Mouse (Mus musculus) C2C12 (cell line): ENCODE measurements around the gene Zfp282. TPM values are rescaled to one million over a fixed set of nuclear protein-coding genes. Genes with fewer than 3 reads are reported as not detected.

ENCODE experiments used
- H3K27me3 ChIP-seq: one replicate; pipeline ENCODE4 v1.6.1; 2011; ENCODE audit not compliant: control insufficient read depth, insufficient read depth, insufficient read length
- H3K36me3 ChIP-seq: one replicate; pipeline ENCODE4 v1.6.1; 2011; ENCODE audit not compliant: control insufficient read depth, insufficient read depth
- H3K4me3 ChIP-seq: one replicate; pipeline ENCODE4 v1.5.1; 2011; ENCODE audit warnings: mild to moderate bottlenecking, control low read depth; ENCODE audit not compliant: poor library complexity, insufficient read depth, severe bottlenecking
- H3K79me2 ChIP-seq: one replicate; pipeline ENCODE4 v1.6.1; 2011; ENCODE audit not compliant: control insufficient read depth, insufficient read depth
- H3K79me3 ChIP-seq: one replicate; pipeline ENCODE4 v1.6.1; 2011; ENCODE audit warnings: low read depth, control low read depth
- H3ac ChIP-seq: one replicate; pipeline ENCODE3; 2011; ENCODE audit warnings: low read depth; ENCODE audit not compliant: control insufficient read depth, insufficient read length
- CEBPB ChIP-seq: IDR thresholded peaks from one replicate; pipeline ENCODE4 v1.6.1; 2011; ENCODE audit warnings: low read depth, mild to moderate bottlenecking, control low read depth, moderate library complexity
- CTCF ChIP-seq: IDR thresholded peaks from one replicate; pipeline ENCODE4 v1.5.1; 2011; ENCODE audit not compliant: control insufficient read depth, insufficient read depth, insufficient read length
- FOSL1 ChIP-seq: IDR thresholded peaks from one replicate; pipeline ENCODE4 v1.8.0; 2011; ENCODE audit warnings: mild to moderate bottlenecking, low read length; ENCODE audit not compliant: poor library complexity, insufficient read depth, severe bottlenecking
- MAX ChIP-seq: IDR thresholded peaks from one replicate; pipeline ENCODE4 v1.6.1; 2011; ENCODE audit warnings: mild to moderate bottlenecking, control low read depth
- MYOD1 ChIP-seq: IDR thresholded peaks from one replicate; pipeline ENCODE4 v1.6.1; 2011; ENCODE audit warnings: low read depth; ENCODE audit not compliant: control insufficient read depth, insufficient read length
- MYOG ChIP-seq: IDR thresholded peaks from one replicate; pipeline ENCODE4 v1.6.1; 2011; ENCODE audit not compliant: control insufficient read depth, insufficient read length; ENCODE audit errors: extremely low read depth
- USF1 ChIP-seq: IDR thresholded peaks from one replicate; pipeline ENCODE4 v1.6.1; 2011; ENCODE audit warnings: low read depth, mild to moderate bottlenecking, control low read depth, moderate library complexity
- polyA plus RNA-seq: library from polyadenylated mRNA; unstranded; fragments of >200 nt; fragmentation: generic; extraction: Trizol; gene quantifications from one replicate; pipeline ENCODE4 v1.2.1, GENCODE M21; 2012; ENCODE audit warnings: missing spikeins

Gene Zfp282
- polyA plus RNA-seq, 1 experiment = 7.8 TPM

DNA sequence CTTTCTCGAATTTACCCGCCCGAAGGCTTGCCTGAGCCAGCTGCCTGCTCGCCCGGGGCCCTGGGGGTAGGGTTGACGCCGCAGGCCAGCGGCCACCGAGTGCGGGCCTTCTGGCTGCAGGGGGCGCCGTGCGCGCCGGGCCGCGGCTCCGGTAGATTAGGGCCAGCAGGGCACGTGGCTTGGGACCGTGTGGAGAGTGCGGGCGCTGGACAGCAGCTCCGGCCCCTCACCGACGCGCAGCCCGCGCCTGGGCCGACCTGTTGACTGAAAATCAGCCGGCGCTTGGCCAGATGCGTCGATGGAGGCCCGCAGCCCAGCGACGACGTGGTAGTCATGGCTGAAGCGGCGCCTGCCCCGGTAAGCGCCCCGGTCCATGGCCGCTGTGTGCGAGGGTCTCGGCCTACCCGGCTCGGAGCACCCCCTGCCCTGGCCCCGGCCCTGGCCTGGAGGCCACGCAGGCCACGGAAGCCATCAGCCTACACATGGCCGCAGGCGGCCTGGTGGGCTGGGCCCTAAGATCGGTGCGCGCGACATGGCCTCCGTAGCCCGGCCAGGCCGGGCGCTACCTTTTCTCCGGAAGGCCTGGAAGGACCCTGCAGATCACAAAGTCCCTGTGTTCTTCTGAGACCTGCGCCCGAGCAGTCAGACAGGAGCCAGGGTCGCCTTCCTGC, 66.2 kb downstream of the Zfp282 start:
- Histone ChIP-seq H3K79me3 (no peaks in the 10 kb centered on the region), H3K36me3 (no peaks in the 10 kb centered on the region), H3K27me3 (no peaks in the 10 kb centered on the region), H3K4me3 (no peak overlapping the region), H3K79me2 (no peaks in the 10 kb centered on the region), H3ac (no peak overlapping the region)
- TF ChIP-seq FOSL1 = no peak
- no peak for TF ChIP-seq USF1
- TF ChIP-seq CTCF = no peak
- TF ChIP-seq MYOD1 = no peak
- no peak for TF ChIP-seq MAX
- no peak for TF ChIP-seq CEBPB
- TF ChIP-seq MYOG = no peak

GRCm38 (mm10) chr6:47943721-47944120, 66.7 kb downstream of the Zfp282 start:
- H3K79me3 ChIP-seq = no peaks in the 10 kb centered on the region

GRCm38 (mm10) chr6:47947388-47947787, 70.4 kb downstream of the Zfp282 start:
- no peaks in the 10 kb centered on the region for H3K36me3 ChIP-seq
- no peaks in the 10 kb centered on the region for H3K79me2 ChIP-seq
- no peaks in the 10 kb centered on the region for H3K27me3 ChIP-seq
- H3K4me3 ChIP-seq = no peak overlapping the region
- TF ChIP-seq USF1 (no peak), CEBPB (no peak), CTCF (no peak), MYOD1 (no peak), MYOG (no peak), MAX (no peak), FOSL1 (no peak)
- H3ac ChIP-seq = no peak overlapping the region
- H3K79me3 ChIP-seq = no peaks in the 10 kb centered on the region

More at GRCm38 (mm10) chr6:47943721-47944120, 66.7 kb downstream of the Zfp282 start:
- no peaks in the 10 kb centered on the region for H3K27me3 ChIP-seq
- H3K79me2 ChIP-seq = no peaks in the 10 kb centered on the region
- H3K36me3 ChIP-seq = no peaks in the 10 kb centered on the region
- H3K4me3 ChIP-seq = no peak overlapping the region
- TF ChIP-seq USF1 (no peak), MYOD1 (no peak), MAX (no peak), FOSL1 (no peak), CEBPB (no peak), MYOG (no peak), CTCF (no peak)
- no peak overlapping the region for H3ac ChIP-seq

DNA sequence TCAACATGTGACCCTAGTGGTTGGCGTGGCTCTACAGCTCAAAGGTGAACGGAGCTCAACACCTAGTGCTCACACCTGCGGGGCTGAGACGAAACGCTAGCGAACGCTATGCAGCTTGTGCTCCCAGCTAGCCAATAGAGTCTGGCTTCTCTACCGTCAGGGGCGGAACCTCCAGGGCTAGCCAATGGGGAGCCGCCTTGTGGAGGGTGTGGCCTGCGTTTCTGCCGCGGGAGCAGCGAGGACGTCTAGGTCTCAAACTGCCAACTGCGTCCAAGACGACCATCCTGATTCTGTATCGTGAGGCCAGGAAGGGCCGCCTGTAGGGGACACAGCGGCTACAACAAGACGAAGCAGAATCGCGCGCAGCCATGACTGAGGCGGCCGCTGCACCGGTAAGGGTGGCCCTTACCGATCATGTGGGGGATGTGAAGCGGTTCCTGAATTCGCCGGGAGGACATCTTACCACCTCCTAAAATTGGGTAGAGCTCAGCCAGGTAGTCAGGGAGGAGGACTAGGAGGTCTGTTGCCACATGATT, 76.3 kb downstream of the Zfp282 start, which contains the start of gene Zfp956:
Gene Zfp956 (plus strand): TSS at position 200 of the 536 bp plus-strand sequence.
- no peaks in the 10 kb centered on the region for H3K79me2 ChIP-seq
- H3K4me3 ChIP-seq = peak within 1 kb of the TSS; percentile 59
- no peaks in the 10 kb centered on the region for H3K79me3 ChIP-seq
- no peaks in the 10 kb centered on the region for H3K27me3 ChIP-seq
- peak within 1 kb of the TSS; percentile 66 for H3ac ChIP-seq
- peak; percentile 17 for TF ChIP-seq USF1
- TF ChIP-seq MAX = peak; percentile 19
- TF ChIP-seq MYOG = no peak
- H3K36me3 ChIP-seq = peaks cover 8% of the 10 kb centered on the region

DNA sequence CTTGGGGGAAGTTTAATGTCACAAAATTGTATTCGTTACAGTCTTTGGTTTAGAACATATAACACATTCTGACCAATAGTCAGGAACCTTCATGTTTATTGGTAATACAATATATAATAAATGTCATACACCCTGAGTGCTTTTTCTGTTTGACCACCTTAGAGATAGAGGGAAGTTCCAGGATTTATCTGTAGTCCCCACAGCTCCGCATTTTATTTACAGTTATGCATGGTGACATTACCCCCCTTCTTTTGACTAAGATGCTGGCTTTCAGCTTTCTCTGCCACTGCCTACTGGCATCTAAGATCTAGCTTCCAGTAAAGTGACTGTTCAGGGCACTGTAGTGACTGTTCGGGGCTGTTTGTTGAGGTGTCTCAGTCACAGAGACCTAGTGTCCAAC, 77.4 kb downstream of the Zfp282 start:
- Histone ChIP-seq H3K79me3 (no peaks in the 10 kb centered on the region), H3ac (no peak overlapping the region), H3K4me3 (no peak overlapping the region), H3K79me2 (no peaks in the 10 kb centered on the region), H3K36me3 (peaks cover 8% of the 10 kb centered on the region), H3K27me3 (no peaks in the 10 kb centered on the region)
- TF ChIP-seq MYOD1 (no peak), MAX (no peak), CEBPB (no peak), MYOG (no peak), USF1 (no peak), FOSL1 (no peak), CTCF (no peak)

DNA sequence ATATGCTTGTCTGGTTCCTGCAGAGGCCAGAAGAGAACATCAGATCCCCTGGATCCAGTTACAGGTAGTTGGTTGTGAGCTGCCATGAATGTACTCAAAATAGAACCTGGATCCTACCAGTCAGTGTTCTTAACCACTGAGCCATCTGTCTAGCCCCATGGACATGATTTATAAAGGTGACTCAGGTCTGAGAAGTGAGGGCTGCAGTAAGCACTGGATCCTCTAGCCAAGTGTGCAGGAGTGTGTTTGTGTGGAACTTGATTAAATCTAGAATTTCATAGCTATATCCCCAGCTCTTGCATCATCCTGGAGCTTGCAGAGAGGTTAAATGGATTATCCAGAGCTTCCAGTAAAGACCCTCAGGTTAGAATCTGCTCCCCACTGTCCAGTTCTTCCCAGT, 80.8 kb downstream of the Zfp282 start:
- TF ChIP-seq CTCF (no peak), MAX (no peak), USF1 (no peak), CEBPB (no peak)
- Histone ChIP-seq H3K4me3 (no peak overlapping the region), H3K36me3 (peaks cover 18% of the 10 kb centered on the region), H3K79me2 (no peaks in the 10 kb centered on the region), H3ac (no peak overlapping the region), H3K27me3 (no peaks in the 10 kb centered on the region), H3K79me3 (no peaks in the 10 kb centered on the region)

Other genes starting within 250 kb of the Zfp282 start
- gene Pdia4, start 63.8 kb upstream of the Zfp282 start, polyA plus RNA-seq = 78.9 TPM
- 0.39 TPM for gene Zfp786, start 46.3 kb upstream of the Zfp282 start, polyA plus RNA-seq
- 1.7 TPM for gene Zfp398, start 41.5 kb upstream of the Zfp282 start, polyA plus RNA-seq
- gene Zfp212, start 43.3 kb downstream of the Zfp282 start, polyA plus RNA-seq = 10.0 TPM
- gene Zfp956, start 76.2 kb downstream of the Zfp282 start, polyA plus RNA-seq = 1.9 TPM
- 18.4 TPM for gene Zfp777, start 171.7 kb downstream of the Zfp282 start, polyA plus RNA-seq
- gene Zfp746, start 209.4 kb downstream of the Zfp282 start, polyA plus RNA-seq = 13.5 TPM